Mouse (Mus musculus): ENCODE data around the gene Brd9.

DNA sequence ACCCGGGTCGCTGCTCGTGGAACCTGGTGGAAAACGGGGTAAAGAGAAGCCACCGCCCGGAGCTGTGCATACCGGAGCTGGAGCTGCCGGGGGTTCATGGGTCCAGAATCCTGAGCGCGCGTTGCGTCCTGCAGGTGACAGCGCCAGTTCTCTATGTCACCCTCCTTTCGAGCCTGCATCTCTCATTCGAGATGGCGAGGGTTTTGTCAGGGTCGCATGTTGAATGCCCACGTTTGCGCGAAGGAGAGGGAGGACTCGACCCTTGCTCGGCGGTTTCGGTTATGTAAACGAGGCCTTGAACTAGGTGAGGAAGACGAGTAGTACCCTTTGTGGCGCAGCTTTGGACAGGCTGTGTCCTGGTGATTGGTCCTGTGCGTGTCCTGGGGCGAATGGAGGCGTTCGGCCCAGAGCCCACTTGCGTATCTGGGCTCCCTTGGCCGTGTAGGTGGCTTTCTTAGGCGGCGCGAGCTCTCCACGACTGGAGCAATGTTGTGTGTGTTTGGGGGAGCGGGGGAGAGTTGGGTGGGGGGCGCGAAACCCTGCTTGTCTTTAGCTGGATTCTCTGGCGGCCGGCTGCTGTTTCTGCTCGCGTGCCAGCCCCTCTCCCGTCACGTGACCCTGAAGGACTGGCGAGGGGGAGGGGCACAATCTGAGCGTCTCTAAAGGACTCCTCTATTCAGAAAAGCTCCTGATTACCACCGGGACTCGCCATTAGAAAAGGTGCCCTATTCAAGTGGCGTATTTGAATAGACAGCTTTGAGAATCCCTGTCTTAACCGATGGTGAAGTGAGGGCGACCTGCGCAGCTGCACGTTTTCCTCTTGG, 72.4 kb downstream of the Brd9 start:
- TF ChIP-seq POLR2A (IDR thresholded peaks at IDR 0.05; ENCODE audit: control insufficient read depth, low read depth, low read length) (no peak), CTCF (IDR thresholded peaks at IDR 0.05; ENCODE audit: control insufficient read depth, insufficient read depth, insufficient replicate concordance, low read depth, low read length) (no peak)

Measured in testis, adult 2 months (tissue).